Mouse (Mus musculus) ovary, postnatal 36 days (tissue): ENCODE measurements around the gene Atp6v0d1.
"Not testable (repeated sequence)": the region's sequence is repeated elsewhere in the genome, so short reads cannot be mapped to it uniquely, and the experiment has no call there.

ENCODE experiments used
- DNase-seq: peaks from one replicate; pipeline ENCODE4 v3.0.0; 2022; ENCODE audit warnings: low spot score, mixed read lengths

Gene Atp6v0d1

DNA sequence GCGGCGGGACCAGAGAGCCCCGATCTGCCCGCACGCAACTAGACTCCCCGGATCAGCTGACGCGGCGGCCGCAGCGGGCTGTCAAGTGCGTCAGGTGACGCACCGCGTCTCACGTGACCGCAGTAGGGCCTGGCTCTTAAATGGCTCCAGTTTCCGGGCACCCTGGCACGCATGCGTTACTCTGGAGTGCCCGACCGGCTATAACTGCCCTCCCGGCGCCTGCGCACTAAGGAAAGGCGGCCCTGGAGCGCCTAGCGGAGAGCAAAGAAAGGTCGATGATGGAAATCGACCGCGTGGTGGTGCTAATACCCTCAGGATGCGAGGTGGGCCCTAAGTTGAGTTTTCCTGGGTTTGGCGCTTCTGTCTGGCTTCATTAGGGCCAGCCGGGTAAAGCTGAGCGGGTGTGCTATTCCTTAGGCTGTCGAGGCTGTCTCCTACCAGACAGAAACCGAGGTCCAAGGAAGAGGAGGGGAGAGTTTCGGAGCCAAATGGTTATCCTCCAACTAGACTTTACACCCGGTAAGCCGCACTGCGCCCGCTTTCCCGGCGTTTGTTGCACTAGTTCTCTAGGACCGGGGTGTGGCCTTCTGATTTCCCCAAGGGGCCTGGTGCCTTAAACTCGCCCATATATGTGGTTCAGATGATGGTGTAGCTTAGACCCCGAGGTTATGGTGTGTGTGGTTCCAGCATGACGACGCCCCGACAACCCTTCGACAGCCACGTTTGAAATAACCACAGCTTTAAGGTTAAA, at the start of gene Atp6v0d1:
Gene Atp6v0d1 (minus strand): TSS at position 96 of the 751 bp plus-strand sequence.
- peak; percentile 99 for DNase-seq

DNA sequence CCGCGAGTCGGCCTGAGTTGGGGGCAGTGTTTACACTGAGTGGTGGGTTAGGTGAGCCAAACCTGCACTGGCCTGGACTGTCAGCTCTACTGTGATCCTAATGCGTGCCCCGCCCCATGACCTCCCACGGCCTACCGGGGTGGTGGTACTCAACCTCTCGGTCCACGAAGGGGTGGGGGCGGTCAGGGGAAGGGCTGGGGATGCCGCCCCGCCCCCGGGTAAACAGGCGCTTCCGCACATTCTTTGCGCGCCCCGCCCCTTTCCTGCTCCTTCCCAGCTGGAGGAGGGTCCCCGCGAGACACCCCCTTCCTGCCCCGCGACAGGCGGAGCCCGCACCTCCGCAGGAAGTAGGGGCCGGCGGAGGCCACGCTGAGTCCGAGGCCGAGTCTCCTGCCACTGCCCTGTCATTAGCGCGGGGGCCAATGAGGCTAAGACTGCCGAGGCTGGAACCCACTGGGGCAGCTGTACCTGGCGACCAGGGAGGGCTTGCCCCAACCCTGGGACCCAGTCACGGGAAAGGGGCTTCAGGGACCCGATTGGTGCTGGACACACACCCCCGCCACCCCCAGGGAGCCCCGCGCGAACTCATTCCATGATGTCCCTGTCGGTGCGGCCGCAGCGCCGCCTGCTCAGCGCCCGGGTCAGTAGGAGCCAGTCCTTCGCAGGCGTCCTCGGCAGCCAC, 48.1 kb upstream of the Atp6v0d1 start:
- DNase-seq: peak; percentile 60

DNA sequence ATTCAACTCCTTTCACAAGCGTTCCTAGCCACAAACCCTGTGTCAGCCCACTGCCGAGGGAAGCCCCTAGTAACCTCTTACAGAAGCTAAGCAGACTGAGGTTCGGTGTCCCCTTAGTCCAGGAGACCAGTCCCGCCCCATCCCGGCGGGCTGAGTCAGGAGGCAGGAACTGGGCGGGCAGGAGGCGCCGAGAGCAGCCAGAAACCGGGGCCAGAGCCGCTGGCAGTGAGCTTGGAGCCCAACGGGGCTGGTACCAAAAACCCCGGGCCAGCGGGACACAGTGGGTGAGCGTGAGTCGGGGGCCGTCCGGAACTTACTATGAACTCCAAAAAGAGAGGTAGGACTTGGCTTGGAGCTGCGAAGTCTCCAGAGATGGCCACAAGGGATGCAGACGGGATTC, 47.2 kb upstream of the Atp6v0d1 start:
- no peak for DNase-seq

DNA sequence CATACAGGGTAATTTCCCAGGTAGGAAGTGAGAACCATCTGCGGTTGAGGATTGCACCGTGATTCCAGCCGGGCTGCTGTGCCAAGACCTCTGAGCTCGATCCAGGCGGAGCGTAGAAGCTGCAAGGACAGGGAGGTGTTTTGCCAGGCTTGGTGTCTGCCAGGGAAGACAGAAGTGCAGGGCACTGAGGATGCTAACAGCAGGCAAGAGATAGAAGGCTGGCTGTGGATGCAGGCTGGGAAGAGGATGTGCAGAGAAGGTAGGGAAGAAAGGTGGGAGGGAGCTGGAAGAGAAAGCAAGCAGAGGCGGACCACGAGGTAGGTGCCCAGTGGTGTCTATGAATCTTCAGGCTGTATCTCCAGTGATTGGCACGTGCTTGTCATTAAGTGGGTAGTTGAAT, 46.0 kb upstream of the Atp6v0d1 start:
- DNase-seq: no peak

DNA sequence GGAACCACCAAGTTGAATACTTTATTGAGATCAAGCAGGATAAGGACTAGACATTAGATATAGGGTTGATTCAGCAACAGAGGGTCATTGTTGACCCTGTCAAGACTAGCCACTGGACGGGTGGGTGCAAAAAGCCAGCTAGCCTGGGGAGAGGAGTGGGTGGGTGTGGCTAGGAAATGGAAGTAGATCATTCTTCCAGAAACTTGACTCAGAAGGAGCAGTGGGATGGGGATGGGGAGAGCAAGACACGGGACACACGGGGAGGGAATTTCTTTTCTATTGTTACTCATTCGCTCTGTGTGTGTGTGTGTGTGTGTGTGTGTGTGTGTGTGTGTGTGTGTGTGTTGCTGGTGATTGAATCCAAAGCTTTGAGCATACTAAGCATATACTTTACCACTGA, 43.9 kb upstream of the Atp6v0d1 start:
- DNase-seq: no peak

DNA sequence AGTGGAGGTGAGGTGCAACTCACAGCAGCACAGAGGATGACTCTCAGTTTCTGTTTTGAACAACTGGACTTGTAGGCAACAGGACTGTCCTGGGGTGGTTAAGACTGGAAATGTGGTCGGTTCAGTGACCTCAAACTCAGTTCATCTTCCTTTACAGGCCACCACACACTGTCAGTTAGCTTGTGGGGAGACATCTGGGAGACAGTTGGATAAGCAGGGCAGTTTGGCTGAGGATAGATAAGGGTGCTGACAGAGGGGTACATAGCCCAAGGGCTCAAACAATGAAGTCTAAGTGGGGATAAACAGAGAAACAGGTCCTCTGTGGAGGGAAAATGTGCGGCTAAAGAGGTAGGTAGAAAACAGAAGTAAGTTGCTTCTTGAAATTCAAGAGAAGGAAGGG, 43.5 kb upstream of the Atp6v0d1 start:
- DNase-seq: no peak

DNA sequence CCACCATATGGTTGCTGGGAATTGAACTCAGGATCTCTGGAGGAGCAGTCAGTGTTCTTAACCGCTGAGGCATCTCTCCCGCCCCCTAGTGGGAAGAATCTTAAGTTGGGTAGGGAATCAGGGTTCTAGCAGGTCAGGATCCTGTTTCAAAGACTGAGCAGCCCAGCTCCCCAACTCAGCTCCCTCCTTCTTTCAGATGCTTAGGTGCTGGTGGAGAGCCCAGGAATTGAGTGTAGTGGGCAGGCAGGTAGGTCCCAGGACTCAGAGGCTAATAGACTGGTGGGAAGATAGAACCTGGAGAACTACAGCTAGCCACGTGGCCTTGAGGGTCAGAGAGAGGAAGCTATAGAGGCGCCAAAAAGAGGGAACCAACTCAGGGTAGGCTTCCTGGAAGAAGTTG, 41.8 kb upstream of the Atp6v0d1 start:
- DNase-seq: no peak

DNA sequence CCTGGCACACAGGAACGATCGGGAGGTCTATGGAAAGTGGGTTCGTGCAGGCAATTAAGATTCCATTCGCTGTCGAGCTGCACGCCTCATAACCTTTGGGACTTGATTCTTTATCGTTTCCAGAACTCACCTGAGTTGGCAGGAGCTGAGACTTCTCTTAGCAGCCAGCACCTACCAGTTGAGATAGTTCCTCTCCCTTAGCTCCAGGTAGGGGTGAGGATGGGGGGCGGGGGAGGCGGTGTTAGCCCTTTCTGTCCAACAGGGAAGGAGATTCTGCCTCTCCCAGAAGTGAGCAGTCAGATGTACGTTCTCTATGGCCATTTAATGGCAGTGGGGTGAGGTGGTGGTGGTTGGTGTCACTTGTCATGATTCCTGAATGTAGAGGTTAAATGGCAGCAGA, 41.2 kb upstream of the Atp6v0d1 start:
- no peak for DNase-seq

DNA sequence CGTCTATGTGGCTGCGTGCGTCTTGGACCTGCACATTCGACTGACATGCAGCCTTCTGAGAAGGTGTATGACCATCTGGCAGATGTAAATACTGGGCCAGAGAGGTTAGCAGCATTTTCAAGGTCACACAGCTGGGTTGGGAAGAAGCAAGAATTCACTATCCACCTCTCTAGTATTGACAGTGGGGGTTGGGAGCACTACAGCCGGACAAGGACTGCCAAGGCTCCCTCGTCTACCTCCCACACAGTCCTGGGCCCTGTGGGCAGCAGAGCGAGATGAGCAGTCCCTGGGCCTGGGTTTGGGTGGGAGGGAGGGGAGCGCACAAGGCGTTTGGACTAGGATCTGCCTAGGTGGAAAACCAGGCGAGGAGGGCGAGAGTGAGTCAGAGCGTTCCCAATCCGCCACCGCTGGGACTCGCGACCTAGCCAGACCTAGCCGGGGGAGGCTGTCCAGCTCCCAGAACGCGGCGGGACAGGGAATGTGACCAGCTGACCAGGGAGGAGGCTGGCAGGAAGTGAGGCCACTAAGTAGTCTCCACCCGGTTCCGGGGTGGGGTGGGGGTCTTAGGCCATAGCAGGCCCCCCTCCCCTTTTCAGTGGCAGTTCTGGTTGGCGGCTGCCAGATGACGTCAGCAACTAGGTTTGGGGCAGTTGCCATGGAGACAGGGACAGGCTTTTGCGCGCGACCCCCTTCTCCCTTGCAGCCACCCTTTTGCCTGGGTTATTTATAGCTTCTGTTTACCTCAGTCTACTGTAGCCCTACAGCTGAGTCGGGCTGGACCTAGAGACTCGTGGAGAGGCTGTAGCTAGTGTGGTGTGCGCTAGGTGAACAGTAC, 40.6 kb upstream of the Atp6v0d1 start:
- peak; percentile 75 for DNase-seq

DNA sequence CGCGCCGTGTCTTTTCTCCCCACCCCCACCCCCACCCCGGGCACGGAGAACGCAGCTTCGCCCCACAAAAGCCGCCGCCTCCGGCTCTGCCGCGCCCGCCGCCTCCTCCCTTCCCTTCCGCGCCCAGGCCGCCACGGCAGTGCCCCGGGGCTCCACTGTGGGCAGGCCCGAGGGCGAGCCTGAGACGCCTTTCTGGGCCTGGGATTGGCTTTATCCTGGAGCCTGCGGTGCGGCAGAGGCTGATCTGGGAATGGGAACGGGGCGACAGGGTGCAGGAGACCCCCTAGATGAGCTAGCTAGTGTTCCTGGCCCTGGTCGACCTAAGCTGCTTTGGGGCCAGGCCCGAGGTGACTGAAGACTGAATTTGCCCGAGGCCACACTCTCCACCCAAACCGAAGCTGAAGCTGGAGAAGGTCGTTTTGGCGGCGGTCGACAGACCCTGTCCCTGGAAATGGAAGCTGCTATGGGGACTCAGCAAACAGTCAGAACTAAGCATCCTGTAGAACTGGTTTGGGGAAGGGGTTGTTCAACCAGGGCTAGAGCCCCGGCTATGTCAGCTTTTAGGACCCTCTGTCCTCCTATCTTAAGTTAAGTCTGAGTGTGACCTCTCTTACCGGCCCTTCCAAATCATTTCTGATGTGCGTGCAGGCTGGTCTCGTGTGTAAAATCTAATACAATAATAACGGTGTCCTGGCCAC, 39.8 kb upstream of the Atp6v0d1 start:
- peak; percentile 59 for DNase-seq

DNA sequence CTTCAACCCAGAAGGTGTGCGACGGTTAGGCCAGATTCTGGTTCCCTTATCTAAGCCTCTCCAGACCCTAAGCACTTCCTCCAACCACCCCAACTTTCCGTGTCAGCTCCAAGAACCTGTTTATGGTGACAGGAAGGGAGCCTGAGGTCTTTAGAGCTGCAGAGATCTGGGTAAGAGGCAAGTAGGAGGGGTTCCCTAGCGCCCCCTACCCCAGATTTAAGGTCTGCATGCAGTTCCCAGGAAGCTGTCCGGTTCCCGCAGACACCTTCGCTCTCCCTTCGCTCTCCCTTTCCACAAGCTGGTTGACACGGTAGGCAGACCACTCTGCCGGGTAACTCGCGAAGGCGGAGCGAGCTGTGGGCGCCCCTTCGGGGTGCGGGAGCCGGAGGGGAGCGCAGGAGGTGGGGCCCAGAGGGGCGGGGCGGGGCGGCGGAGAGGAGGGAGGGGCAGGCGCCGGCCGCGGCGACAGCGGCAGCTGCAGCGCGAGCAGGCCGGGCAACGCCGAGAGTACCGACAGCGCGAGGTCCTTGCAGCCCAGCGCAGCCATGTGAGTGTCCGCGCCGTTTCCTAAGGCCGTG, 39.0 kb upstream of the Atp6v0d1 start, which contains the start of gene Ripor1:
Gene Ripor1 (plus strand): TSS at position 452 of the 578 bp plus-strand sequence.
- DNase-seq: peak; percentile 78

DNA sequence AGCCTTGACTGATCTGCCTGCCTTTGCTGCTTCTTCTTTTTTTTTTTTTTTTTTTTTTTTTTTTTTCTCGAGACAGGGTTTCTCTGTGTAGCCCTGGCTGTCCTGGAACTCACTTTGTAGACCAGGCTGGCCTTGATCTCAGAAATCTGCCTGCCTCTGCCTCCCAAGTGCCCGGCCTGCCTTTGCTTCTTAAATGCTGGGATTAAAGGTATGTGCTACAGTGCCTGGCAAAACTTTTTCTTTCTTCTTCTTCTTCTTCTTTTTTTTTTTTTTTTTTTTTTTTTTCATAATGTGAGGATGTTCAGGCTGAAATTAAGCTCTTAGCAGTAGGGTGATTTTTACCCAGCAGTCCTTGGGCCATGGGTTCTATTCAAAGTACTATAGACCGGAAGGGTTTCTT, 36.7 kb upstream of the Atp6v0d1 start:
- DNase-seq: not testable (repeated sequence)

DNA sequence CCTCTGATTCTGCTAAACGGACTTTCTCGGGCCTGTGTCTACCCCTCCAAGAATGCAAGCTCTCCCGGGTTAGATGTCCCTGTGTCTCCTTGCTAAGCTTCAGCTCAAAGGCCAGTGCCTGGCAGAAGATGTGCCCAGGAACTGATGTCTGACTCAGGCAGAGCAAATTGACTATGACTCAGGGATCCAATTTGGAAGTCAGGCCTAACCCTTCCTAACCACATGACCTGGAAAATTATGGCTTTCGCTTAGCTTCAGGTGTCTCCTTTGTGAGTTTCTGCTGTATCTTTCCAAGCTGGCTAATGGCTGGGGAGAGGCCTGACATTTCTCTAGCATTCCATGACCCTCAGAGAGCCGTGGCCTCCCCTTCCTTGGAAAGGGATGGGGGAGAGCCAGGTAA, 35.5 kb upstream of the Atp6v0d1 start:
- no peak for DNase-seq

DNA sequence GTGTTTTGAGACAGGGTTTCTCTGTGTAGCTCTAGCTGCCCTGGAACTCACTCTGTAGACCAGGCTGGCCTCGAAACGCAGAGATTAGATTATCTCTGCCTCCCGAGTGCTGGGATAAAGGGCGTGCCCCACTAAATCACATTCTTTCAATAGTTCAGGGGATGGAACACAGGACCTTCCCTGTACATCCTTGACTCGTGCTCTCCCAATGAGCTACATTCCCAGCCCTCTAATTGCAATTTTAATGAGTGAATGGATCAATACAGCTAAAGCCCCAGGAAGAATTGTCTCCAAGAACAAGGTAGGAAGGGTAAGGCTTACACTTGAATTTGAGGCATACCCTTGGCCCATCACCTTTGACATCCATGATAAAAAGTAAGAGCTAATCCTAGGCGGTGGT, 32.9 kb upstream of the Atp6v0d1 start:
- no peak for DNase-seq

DNA sequence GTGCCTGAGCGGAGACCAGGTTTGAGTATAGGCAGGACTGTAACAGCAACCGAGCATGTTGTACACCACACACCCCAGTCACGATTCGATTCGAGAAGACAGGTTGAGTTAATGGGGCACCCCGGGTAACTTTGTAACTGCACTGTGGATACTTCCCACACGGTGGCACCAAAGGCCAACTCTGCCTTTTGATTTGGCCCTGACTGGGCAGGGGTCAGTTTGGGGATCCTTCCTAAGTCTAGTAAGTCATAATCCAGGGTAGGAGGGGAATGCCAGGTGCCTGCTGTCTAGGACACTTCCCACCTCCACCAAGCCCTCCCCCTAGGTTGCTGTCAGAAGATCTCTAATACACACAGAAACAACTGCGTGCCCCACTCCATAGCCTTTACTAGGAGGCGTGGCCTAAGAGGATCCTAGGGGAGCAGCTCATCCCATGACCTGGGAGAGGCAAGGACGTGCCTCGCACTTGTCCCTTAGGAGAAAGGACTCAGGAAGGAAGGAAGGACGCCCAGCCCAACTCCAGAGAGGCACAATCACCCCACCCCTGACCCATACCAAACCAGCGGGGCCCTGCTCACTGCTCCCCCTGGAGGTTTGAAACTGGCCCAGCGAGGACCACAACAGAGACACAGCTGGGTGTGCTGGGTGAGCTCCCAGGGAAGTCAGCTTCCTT, 30.7 kb upstream of the Atp6v0d1 start:
- DNase-seq: peak; percentile 65

DNA sequence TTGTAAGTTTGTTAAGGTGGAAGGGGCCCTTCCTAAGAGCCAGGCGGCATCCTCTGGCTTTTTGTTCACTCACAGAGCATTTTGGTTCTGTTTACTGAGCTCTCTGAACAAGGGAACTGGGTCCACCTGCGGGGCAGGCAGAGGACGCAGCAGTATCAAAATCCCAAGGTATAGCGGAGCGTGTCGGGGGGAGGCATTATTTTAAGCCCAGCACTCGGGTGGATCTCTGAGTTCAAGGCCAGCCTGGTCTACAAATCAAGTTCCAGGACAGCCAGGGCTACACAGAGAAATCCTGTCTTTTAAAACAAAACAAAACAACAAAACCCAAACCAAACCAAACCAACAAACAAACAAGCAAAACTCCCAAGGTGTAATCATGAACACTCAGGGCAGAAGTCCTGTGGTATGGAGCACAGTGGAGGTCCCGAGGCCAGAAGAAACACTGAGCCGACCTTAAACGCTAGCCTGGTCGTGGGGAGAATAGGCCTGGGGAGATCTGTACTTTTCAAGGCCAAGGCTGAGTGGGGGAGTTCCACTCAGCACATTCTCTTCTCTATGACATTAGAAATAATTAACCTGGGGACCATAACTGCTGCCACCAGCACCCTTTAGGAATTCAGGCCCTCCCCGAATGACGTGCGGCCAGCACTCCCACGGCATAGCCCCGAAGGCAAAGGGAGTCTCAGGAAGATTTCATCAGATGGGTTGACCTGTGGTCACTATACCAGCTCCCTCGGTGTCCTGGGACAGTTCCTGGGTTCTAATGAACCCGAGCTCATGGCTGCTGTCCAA, 28.8 kb upstream of the Atp6v0d1 start:
- no peak for DNase-seq

DNA sequence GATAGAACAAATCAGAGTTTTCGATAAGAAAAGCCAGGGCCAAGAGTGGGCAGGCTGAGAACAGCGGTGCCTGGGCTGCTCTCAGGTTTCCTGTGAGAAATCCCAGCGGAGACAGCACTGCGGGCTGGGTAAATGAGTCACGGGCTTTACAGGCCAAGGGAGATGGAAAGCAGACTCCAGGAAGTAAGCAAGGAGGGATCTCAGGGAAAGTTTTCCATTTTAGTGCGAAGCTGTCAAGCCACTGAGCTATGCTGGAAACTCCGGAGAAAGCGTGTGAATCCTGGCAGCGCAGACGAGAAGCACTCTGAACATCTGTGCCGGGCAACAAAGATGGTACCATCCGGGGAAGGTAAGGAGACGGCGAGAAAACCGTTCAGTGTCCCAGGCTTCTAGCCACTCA, 28.0 kb upstream of the Atp6v0d1 start:
- DNase-seq: peak; percentile 32

DNA sequence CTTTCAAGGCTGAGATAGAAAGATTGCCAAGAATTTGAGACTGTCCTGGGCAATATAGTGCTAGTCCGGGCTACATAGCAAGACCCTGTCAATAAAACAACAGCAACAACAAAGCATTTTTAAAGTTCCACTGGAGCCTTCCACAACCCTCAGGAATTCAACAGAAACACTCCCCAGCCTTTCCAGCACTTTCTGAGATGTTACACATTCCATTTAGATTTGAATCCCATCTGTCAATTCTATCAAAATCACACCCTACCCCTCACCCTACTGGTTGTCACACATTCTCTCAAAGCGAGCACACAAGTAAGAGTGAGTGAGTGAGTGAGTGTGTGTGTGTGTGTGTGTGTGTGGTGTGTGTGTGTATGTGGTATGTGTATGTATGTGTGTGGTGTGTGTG, 26.6 kb upstream of the Atp6v0d1 start:
- no peak for DNase-seq

DNA sequence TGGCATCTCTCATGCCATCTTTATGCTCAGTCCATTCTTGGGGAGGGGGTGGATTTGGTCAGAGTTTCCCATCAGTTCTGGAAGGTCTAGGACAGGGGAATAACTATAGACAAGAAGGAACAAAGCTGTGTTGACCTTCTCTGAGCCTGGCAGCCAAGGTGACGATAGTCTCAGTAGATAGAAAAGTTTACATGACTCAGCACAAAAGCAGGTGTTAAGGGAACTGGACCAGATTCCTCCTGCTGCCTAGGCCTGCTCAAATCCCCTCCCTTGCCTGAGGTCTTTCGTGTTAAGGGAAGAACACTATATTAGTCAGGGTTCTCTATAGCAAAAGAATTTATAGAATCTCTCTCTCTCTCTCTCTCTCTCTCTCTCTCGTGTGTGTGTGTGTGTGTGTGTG, 13.9 kb upstream of the Atp6v0d1 start:
- no peak for DNase-seq

DNA sequence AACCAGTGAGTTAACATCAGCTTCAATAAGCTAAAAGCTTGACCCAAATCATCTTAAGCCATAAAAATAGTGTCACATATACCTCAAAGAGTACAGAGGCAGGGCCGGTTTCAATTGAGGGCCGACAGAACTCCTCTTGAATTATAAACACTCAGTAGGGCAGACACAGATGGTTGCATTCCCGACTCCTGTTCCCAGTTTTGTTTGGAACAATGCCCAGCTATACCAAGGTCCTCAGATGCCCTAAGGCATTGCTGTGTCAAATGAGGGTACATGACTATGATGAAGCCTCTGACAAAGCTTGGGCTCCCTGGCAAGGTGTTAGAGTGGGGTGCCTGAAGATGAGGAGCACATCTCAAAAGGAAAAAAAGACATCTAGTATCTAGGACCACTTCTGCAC, 9.7 kb upstream of the Atp6v0d1 start:
- no peak for DNase-seq
